Mouse (Mus musculus) forebrain, embryonic 15.5 days (tissue): ENCODE measurements around the gene Hist1h2ah. TPM values are rescaled to one million over a fixed set of nuclear protein-coding genes. Genes with fewer than 3 reads are reported as not detected.
A peak's percentile ranks its signal among the peaks of the same experiment; 100 is the strongest.
"Not testable (repeated sequence)": the region's sequence is repeated elsewhere in the genome, so short reads cannot be mapped to it uniquely, and the experiment has no call there.

Source experiments
- ATAC-seq: fragments of 200-750 bp; cut with Nextera tagmentation; replicated peaks from 2 replicates; pipeline ENCODE4 v1.8.0; 2017; ENCODE audit warnings: mild to moderate bottlenecking, moderate TSS enrichment, moderate library complexity
- H3K27ac ChIP-seq: fragments of 300-500 bp; sonication (generic); replicated peaks from 2 replicates; pipeline ENCODE4 v1.5.1; 2015; ENCODE audit warnings: mild to moderate bottlenecking, inconsistent platforms
- H3K27me3 ChIP-seq: fragments of 300-500 bp; sonication (generic); 2 replicates; pipeline ENCODE4 v1.6.1; 2015; ENCODE audit warnings: inconsistent platforms
- H3K36me3 ChIP-seq: fragments of 300-500 bp; sonication (generic); 2 replicates; pipeline ENCODE4 v1.6.1; 2015; ENCODE audit warnings: mild to moderate bottlenecking, inconsistent platforms
- H3K4me1 ChIP-seq: fragments of 300-500 bp; sonication (generic); 2 replicates; pipeline ENCODE4 v1.6.1; 2015; ENCODE audit warnings: inconsistent platforms
- H3K4me2 ChIP-seq: fragments of 300-500 bp; sonication (generic); replicated peaks from 2 replicates; pipeline ENCODE4 v1.6.1; 2015; ENCODE audit warnings: mild to moderate bottlenecking, inconsistent platforms
- H3K4me3 ChIP-seq: fragments of 300-500 bp; sonication (generic); 2 replicates; pipeline ENCODE4 v1.5.1; 2015; ENCODE audit warnings: mild to moderate bottlenecking, inconsistent platforms
- H3K9ac ChIP-seq: fragments of 300-500 bp; sonication (generic); replicated peaks from 2 replicates; pipeline ENCODE4 v1.6.1; 2015; ENCODE audit warnings: mild to moderate bottlenecking, inconsistent platforms
- H3K9me3 ChIP-seq: fragments of 300-500 bp; sonication (generic); 2 replicates; pipeline ENCODE4 v1.6.1; 2016; ENCODE audit warnings: inconsistent platforms
- WGBS: fragments of 180-500 bp; shearing (Covaris S2); methylation state at CpG from one replicate; pipeline ENCODE4 v1.1.7; 2015; ENCODE audit warnings: mixed read lengths; 5-methylcytosine and 5-hydroxymethylcytosine counted together
- polyA plus RNA-seq: library from polyadenylated mRNA; unstranded; fragments of >200 nt; fragmentation: Nextera tagmentation; extraction: Ambion mirVana; gene quantifications from 2 replicates; pipeline ENCODE4 v1.2.1, GENCODE M21; 2015

Hist1h2ah gene
- polyA plus RNA-seq = 2.5 and 9.8 TPM in 2 replicates

- not testable (repeated sequence) for H3K9me3 ChIP-seq, H3K27me3 ChIP-seq, H3K36me3 ChIP-seq
- H3K4me1 ChIP-seq = peaks cover 25% of the 10 kb centered on the region
- H3K4me2 ChIP-seq = peak within 1 kb of the TSS; percentile 53
- H3K4me3 ChIP-seq = peak within 1 kb of the TSS; percentile 46
- peak; percentile 99 for ATAC-seq
- peak within 1 kb of the TSS; percentile 49 for H3K9ac ChIP-seq
- peak within 1 kb of the TSS; percentile 70 for H3K27ac ChIP-seq
- WGBS = under 1% methylated on average over 30 of the region's 69 CpGs
These were observed at the start of gene Hist1h2ah, which contains the start of gene Hist1h2bk for GRCm38 (mm10) chr13:22035267-22036148. TSS of gene Hist1h2ah (minus strand) at chr13:22035568. TSS of gene Hist1h2bk (plus strand) at chr13:22035870.

GRCm38 (mm10) chr13:22084140-22084539, 48.8 kb upstream of the Hist1h2ah start, which contains the start of gene Vmn1r188:
TSS of gene Vmn1r188 (plus strand) at chr13:22084440.
- H3K4me2 ChIP-seq, H3K9me3 ChIP-seq, H3K4me3 ChIP-seq, ATAC-seq, H3K36me3 ChIP-seq, H3K9ac ChIP-seq, H3K4me1 ChIP-seq, H3K27ac ChIP-seq, H3K27me3 ChIP-seq: not testable (repeated sequence)
- WGBS = 91% methylated on average over 1 of the region's 1 CpGs

GRCm38 (mm10) chr13:22063468-22063867, 28.1 kb upstream of the Hist1h2ah start:
- H3K4me1 ChIP-seq = no peaks in the 10 kb centered on the region
- ATAC-seq = no peak
- no peak overlapping the region for H3K27ac ChIP-seq
- 76% methylated on average over 1 of the region's 1 CpGs for WGBS
- no peak overlapping the region for H3K4me2 ChIP-seq
- H3K9me3 ChIP-seq = no peaks in the 10 kb centered on the region
- H3K36me3 ChIP-seq = no peaks in the 10 kb centered on the region
- no peak overlapping the region for H3K4me3 ChIP-seq
- no peaks in the 10 kb centered on the region for H3K27me3 ChIP-seq
- no peak overlapping the region for H3K9ac ChIP-seq

GRCm38 (mm10) chr13:22061422-22061821, 26.1 kb upstream of the Hist1h2ah start:
- no peak overlapping the region for H3K27ac ChIP-seq

GRCm38 (mm10) chr13:22053754-22054153, 18.4 kb upstream of the Hist1h2ah start:
- H3K27me3 ChIP-seq = no peaks in the 10 kb centered on the region

More at GRCm38 (mm10) chr13:22061422-22061821, 26.1 kb upstream of the Hist1h2ah start:
- Histone ChIP-seq H3K4me3 (no peak overlapping the region), H3K9ac (no peak overlapping the region), H3K27me3 (no peaks in the 10 kb centered on the region), H3K36me3 (no peaks in the 10 kb centered on the region), H3K4me1 (no peaks in the 10 kb centered on the region), H3K9me3 (no peaks in the 10 kb centered on the region), H3K4me2 (no peak overlapping the region)
- ATAC-seq = no peak
- 79% methylated on average over 1 of the region's 1 CpGs for WGBS

GRCm38 (mm10) chr13:22051523-22051859, 16.1 kb upstream of the Hist1h2ah start:
- H3K36me3 ChIP-seq = no peaks in the 10 kb centered on the region
- peak overlapping the region; percentile 65 for H3K4me2 ChIP-seq
- H3K9me3 ChIP-seq = no peaks in the 10 kb centered on the region
- peak overlapping the region; percentile 66 for H3K9ac ChIP-seq
- H3K4me1 ChIP-seq = peaks cover 9% of the 10 kb centered on the region
- H3K27ac ChIP-seq = peak overlapping the region; percentile 94
- peak overlapping the region; percentile 61 for H3K4me3 ChIP-seq
- WGBS = 14% methylated on average over 5 of the region's 5 CpGs
- ATAC-seq = peak; percentile 60; the same call in 1 of the 2 replicates
- H3K27me3 ChIP-seq = no peaks in the 10 kb centered on the region

More at GRCm38 (mm10) chr13:22053754-22054153, 18.4 kb upstream of the Hist1h2ah start:
- Histone ChIP-seq H3K36me3 (no peaks in the 10 kb centered on the region), H3K9ac (no peak overlapping the region), H3K27ac (no peak overlapping the region), H3K4me2 (no peak overlapping the region), H3K4me1 (peaks cover 9% of the 10 kb centered on the region), H3K4me3 (no peak overlapping the region), H3K9me3 (no peaks in the 10 kb centered on the region)
- ATAC-seq = no peak
- 100% methylated on average over 1 of the region's 1 CpGs for WGBS

GRCm38 (mm10) chr13:22050591-22051522, 15.5 kb upstream of the Hist1h2ah start:
- H3K9ac ChIP-seq = peak overlapping the region; percentile 66
- peak; percentile 96 for ATAC-seq
- no peaks in the 10 kb centered on the region for H3K9me3 ChIP-seq
- under 1% methylated on average over 52 of the region's 52 CpGs for WGBS
- H3K4me3 ChIP-seq = peak overlapping the region; percentile 61
- no peaks in the 10 kb centered on the region for H3K27me3 ChIP-seq
- H3K4me2 ChIP-seq = peak overlapping the region; percentile 65
- H3K36me3 ChIP-seq = no peaks in the 10 kb centered on the region
- peaks cover 9% of the 10 kb centered on the region for H3K4me1 ChIP-seq
- H3K27ac ChIP-seq = peak overlapping the region; percentile 94

- Histone ChIP-seq H3K4me1 (peaks cover 9% of the 10 kb centered on the region), H3K9ac (peak overlapping the region; percentile 66), H3K9me3 (no peaks in the 10 kb centered on the region), H3K36me3 (no peaks in the 10 kb centered on the region), H3K27me3 (no peaks in the 10 kb centered on the region), H3K4me2 (peak overlapping the region; percentile 65), H3K27ac (peak overlapping the region; percentile 94), H3K4me3 (peak overlapping the region; percentile 61)
- 1% methylated on average over 14 of the region's 14 CpGs for WGBS
- ATAC-seq = peak; percentile 32
These were observed 14.5 kb upstream of the Hist1h2ah start for GRCm38 (mm10) chr13:22049737-22050440.

- Histone ChIP-seq H3K27me3 (no peaks in the 10 kb centered on the region), H3K9ac (no peak overlapping the region), H3K27ac (no peak overlapping the region), H3K4me2 (no peak overlapping the region), H3K36me3 (no peaks in the 10 kb centered on the region), H3K9me3 (no peaks in the 10 kb centered on the region), H3K4me1 (peaks cover 13% of the 10 kb centered on the region), H3K4me3 (no peak overlapping the region)
- no peak for ATAC-seq
- 85% methylated on average over 2 of the region's 2 CpGs for WGBS
These were observed 13.7 kb upstream of the Hist1h2ah start for GRCm38 (mm10) chr13:22049041-22049440.

- no peak overlapping the region for H3K9ac ChIP-seq
- H3K4me1 ChIP-seq = peaks cover 33% of the 10 kb centered on the region
- H3K4me3 ChIP-seq = no peak overlapping the region
- WGBS = 72% methylated on average over 2 of the region's 2 CpGs
- H3K36me3 ChIP-seq = no peaks in the 10 kb centered on the region
- no peaks in the 10 kb centered on the region for H3K27me3 ChIP-seq
- no peaks in the 10 kb centered on the region for H3K9me3 ChIP-seq
- H3K4me2 ChIP-seq = no peak overlapping the region
- no peak overlapping the region for H3K27ac ChIP-seq
- no peak for ATAC-seq
These were observed 9.9 kb upstream of the Hist1h2ah start for GRCm38 (mm10) chr13:22045311-22045710.

- no peaks in the 10 kb centered on the region for H3K36me3 ChIP-seq
- H3K9me3 ChIP-seq = no peaks in the 10 kb centered on the region
- ATAC-seq = no peak
- peaks cover 34% of the 10 kb centered on the region for H3K4me1 ChIP-seq
- WGBS = 79% methylated on average over 6 of the region's 6 CpGs
- H3K9ac ChIP-seq = no peak overlapping the region
- H3K27ac ChIP-seq = peak overlapping the region; percentile 89; the same call in 1 of the 2 replicates
- H3K4me3 ChIP-seq = peak overlapping the region; percentile 46; the same call in 1 of the 2 replicates
- no peaks in the 10 kb centered on the region for H3K27me3 ChIP-seq
- H3K4me2 ChIP-seq = no peak overlapping the region
These were observed 9.2 kb upstream of the Hist1h2ah start for GRCm38 (mm10) chr13:22044432-22045155.
